Mouse (Mus musculus) liver, embryonic 14.5 days (tissue): ENCODE data around the gene Sprr2k. TPM values are rescaled to one million over a fixed set of nuclear protein-coding genes. Genes with fewer than 3 reads are reported as not detected.
"Not testable (repeated sequence)": the region's sequence is repeated elsewhere in the genome, so short reads cannot be mapped to it uniquely, and the experiment has no call there.

Source experiments
- ATAC-seq: fragments of 200-750 bp; cut with Nextera tagmentation; 2 replicates; pipeline ENCODE4 v1.8.0; 2017; ENCODE audit warnings: moderate number of reproducible peaks, mild to moderate bottlenecking, moderate library complexity; ENCODE audit not compliant: insufficient read depth
- DNase-seq, 3 experiments: peaks; one replicate each; pipeline ENCODE4 v3.0.0-alpha.2; 2012 to 2013; ENCODE audit warnings: low read depth in 3 of 3, low spot score in 3 of 3
- H3K27ac ChIP-seq: fragments of 300-500 bp; sonication (generic); 2 replicates; pipeline ENCODE4 v1.5.1; 2014; ENCODE audit warnings: moderate library complexity, mild to moderate bottlenecking, control low read depth, inconsistent platforms
- H3K27me3 ChIP-seq: fragments of 300-500 bp; sonication (generic); 2 replicates; pipeline ENCODE4 v1.6.1; 2014; ENCODE audit warnings: mild to moderate bottlenecking, low read length, moderate library complexity; ENCODE audit not compliant: control insufficient read depth, insufficient read depth
- H3K36me3 ChIP-seq: fragments of 300-500 bp; sonication (generic); replicated peaks from 2 replicates; pipeline ENCODE4 v1.6.1; 2014; ENCODE audit warnings: low read depth; ENCODE audit not compliant: control insufficient read depth, insufficient read depth
- H3K4me1 ChIP-seq, 2 experiments: fragments of 200-500 bp in 1 of 2; fragments of 300-500 bp in 1 of 2; sonication (generic) in 1 of 2; replicated peaks; 2 replicates each; pipeline ENCODE4 v1.6.1; 2012 to 2014; ENCODE audit warnings: antibody characterized with exemption in 1 of 2, inconsistent platforms in 1 of 2, low read length in 1 of 2; ENCODE audit not compliant: control insufficient read depth in 2 of 2, insufficient read depth in 2 of 2
- H3K4me2 ChIP-seq: fragments of 300-500 bp; sonication (generic); 2 replicates; pipeline ENCODE4 v1.6.1; 2014; ENCODE audit warnings: low read depth, mild to moderate bottlenecking, control low read depth, moderate library complexity
- H3K4me3 ChIP-seq, 2 experiments: fragments of 200-500 bp in 1 of 2; fragments of 300-500 bp in 1 of 2; sonication (generic) in 1 of 2; 2 replicates each; pipeline ENCODE4 v1.5.1; 2012 to 2014; ENCODE audit warnings: low read depth in 2 of 2, low read length in 2 of 2, mild to moderate bottlenecking in 2 of 2, control low read depth in 1 of 2, inconsistent platforms in 1 of 2, moderate library complexity in 1 of 2; ENCODE audit not compliant: insufficient read depth in 1 of 2
- H3K9ac ChIP-seq: fragments of 300-500 bp; sonication (generic); replicated peaks from 2 replicates; pipeline ENCODE4 v1.6.1; 2014; ENCODE audit warnings: mild to moderate bottlenecking, control low read depth, moderate library complexity
- H3K9me3 ChIP-seq: fragments of 300-500 bp; sonication (generic); 2 replicates; pipeline ENCODE4 v1.6.1; 2016; ENCODE audit warnings: low read length, mixed read lengths; ENCODE audit not compliant: control insufficient read depth
- CTCF ChIP-seq: IDR thresholded peaks from 2 replicates; pipeline ENCODE4 v1.5.1; 2016; ENCODE audit warnings: antibody characterized with exemption, low read depth, control low read depth
- EP300 ChIP-seq: IDR thresholded peaks from 2 replicates; pipeline ENCODE4 v1.6.1; 2016; ENCODE audit warnings: antibody characterized with exemption, low read depth
- WGBS: fragments of 180-500 bp; shearing (Covaris S2); extraction: QIAGEN DNeasy Blood & Tissue Kit; methylation state at CpG from one replicate; pipeline ENCODE4 v1.1.7; 2014; ENCODE audit not compliant: insufficient replicate concordance; 5-methylcytosine and 5-hydroxymethylcytosine counted together
- polyA plus RNA-seq, 2 experiments: library from polyadenylated mRNA; depleted of rRNA in 1 of 2; stranded (reverse) in 1 of 2; unstranded in 1 of 2; fragments of >200 nt; fragmentation: Nextera tagmentation in 1 of 2; extraction: Ambion mirVana in 1 of 2; gene quantifications; 2 replicates each; pipeline versions ENCODE4 v1.2.1 to v1.2.3; 2012 to 2014

Sprr2k gene
- polyA plus RNA-seq, 2 experiments = not detected

GRCm38 (mm10) chr3:92467424-92467823 lies 35.0 kb downstream of the Sprr2k start:
- Histone ChIP-seq H3K9me3 (no peaks in the 10 kb centered on the region), H3K36me3 (no peaks in the 10 kb centered on the region), H3K27me3 (no peaks in the 10 kb centered on the region), H3K4me1 (no peaks in the 10 kb centered on the region), H3K9ac (no peak overlapping the region), H3K4me3 (no peak overlapping the region), H3K4me2 (no peak overlapping the region), H3K27ac (no peak overlapping the region)
- TF ChIP-seq EP300 (no peak), CTCF (no peak)
- ATAC-seq (no peak), DNase-seq (no peak)

- H3K27ac ChIP-seq = no peak overlapping the region
- no peaks in the 10 kb centered on the region for H3K9me3 ChIP-seq
- no peak overlapping the region for H3K4me2 ChIP-seq
- DNase-seq = no peak
- no peaks in the 10 kb centered on the region for H3K36me3 ChIP-seq
- no peak for TF ChIP-seq EP300
- TF ChIP-seq CTCF = no peak
- H3K9ac ChIP-seq = no peak overlapping the region
- ATAC-seq = no peak
- H3K4me3 ChIP-seq = no peak overlapping the region
- no peaks in the 10 kb centered on the region for H3K27me3 ChIP-seq
- 38% methylated on average over 2 of the region's 2 CpGs for WGBS
- H3K4me1 ChIP-seq = no peaks in the 10 kb centered on the region
Measured at GRCm38 (mm10) chr3:92470111-92470510, 37.7 kb downstream of the Sprr2k start.

- not testable (repeated sequence) for H3K4me3 ChIP-seq, H3K27ac ChIP-seq, DNase-seq, H3K4me1 ChIP-seq, H3K9me3 ChIP-seq, H3K36me3 ChIP-seq, ATAC-seq, H3K4me2 ChIP-seq, H3K9ac ChIP-seq, H3K27me3 ChIP-seq
- TF ChIP-seq CTCF = 0 out of 2 replicates have a peak, but pooled peaks have one; percentile 14
Measured at GRCm38 (mm10) chr3:92481249-92481648, 48.9 kb downstream of the Sprr2k start.

Other genes starting within 250 kb of the Sprr2k start
- 0.03 TPM in 1 of 2 replicates, not detected in the other for gene Sprr2a1, start 216.8 kb upstream of the Sprr2k start, polyA plus RNA-seq (2012; rRNA removed)
- gene Sprr2a1, start 216.8 kb upstream of the Sprr2k start, polyA plus RNA-seq (2014; fragmentation: Nextera tagmentation; extraction: Ambion mirVana) = 0.09 TPM in 1 of 2 replicates, not detected in the other
- gene Sprr2a2, start 216.7 kb upstream of the Sprr2k start, polyA plus RNA-seq (2012; rRNA removed) = 0.18 and 0.63 TPM in 2 replicates
- 0.19 and 0.30 TPM in 2 replicates for gene Sprr2a2, start 216.7 kb upstream of the Sprr2k start, polyA plus RNA-seq (2014; fragmentation: Nextera tagmentation; extraction: Ambion mirVana)
- gene Sprr2a3, start 147.2 kb upstream of the Sprr2k start, polyA plus RNA-seq (2012; rRNA removed) = not detected in 2 replicates
- not detected in 2 replicates for gene Sprr2a3, start 147.2 kb upstream of the Sprr2k start, polyA plus RNA-seq (2014; fragmentation: Nextera tagmentation; extraction: Ambion mirVana)
- not detected in 2 replicates for gene Sprr2b, start 116.0 kb upstream of the Sprr2k start, polyA plus RNA-seq (2012; rRNA removed)
- gene Sprr2b, start 116.0 kb upstream of the Sprr2k start, polyA plus RNA-seq (2014; fragmentation: Nextera tagmentation; extraction: Ambion mirVana) = not detected in 2 replicates
- not detected in 2 replicates for gene Sprr2d, start 93.4 kb upstream of the Sprr2k start, polyA plus RNA-seq (2012; rRNA removed)
- not detected in 2 replicates for gene Sprr2d, start 93.4 kb upstream of the Sprr2k start, polyA plus RNA-seq (2014; fragmentation: Nextera tagmentation; extraction: Ambion mirVana)
- not detected in 2 replicates for gene Sprr2e, start 80.4 kb upstream of the Sprr2k start, polyA plus RNA-seq (2012; rRNA removed)
- gene Sprr2e, start 80.4 kb upstream of the Sprr2k start, polyA plus RNA-seq (2014; fragmentation: Nextera tagmentation; extraction: Ambion mirVana) = not detected in 2 replicates
- not detected in 2 replicates for gene Sprr2f, start 67.4 kb upstream of the Sprr2k start, polyA plus RNA-seq (2012; rRNA removed)
- gene Sprr2f, start 67.4 kb upstream of the Sprr2k start, polyA plus RNA-seq (2014; fragmentation: Nextera tagmentation; extraction: Ambion mirVana) = not detected in 2 replicates
- gene Sprr2h, start 46.9 kb upstream of the Sprr2k start, polyA plus RNA-seq (2012; rRNA removed) = not detected in 2 replicates
- gene Sprr2h, start 46.9 kb upstream of the Sprr2k start, polyA plus RNA-seq (2014; fragmentation: Nextera tagmentation; extraction: Ambion mirVana) = not detected in 2 replicates
- not detected in 2 replicates for gene Sprr2i, start 24.6 kb upstream of the Sprr2k start, polyA plus RNA-seq (2012; rRNA removed)
- not detected in 2 replicates for gene Sprr2i, start 24.6 kb upstream of the Sprr2k start, polyA plus RNA-seq (2014; fragmentation: Nextera tagmentation; extraction: Ambion mirVana)
- not detected in 2 replicates for gene Sprr2j-ps, start 14.5 kb upstream of the Sprr2k start, polyA plus RNA-seq (2012; rRNA removed)
- not detected in 2 replicates for gene Sprr2j-ps, start 14.5 kb upstream of the Sprr2k start, polyA plus RNA-seq (2014; fragmentation: Nextera tagmentation; extraction: Ambion mirVana)
- 2.7 and 3.8 TPM in 2 replicates for gene Gm9774, start 3.2 kb upstream of the Sprr2k start, polyA plus RNA-seq (2012; rRNA removed)
- 5.1 and 5.6 TPM in 2 replicates for gene Gm9774, start 3.2 kb upstream of the Sprr2k start, polyA plus RNA-seq (2014; fragmentation: Nextera tagmentation; extraction: Ambion mirVana)
- gene Sprr1b, start 6.2 kb downstream of the Sprr2k start, polyA plus RNA-seq (2012; rRNA removed) = not detected in 2 replicates
- not detected in 2 replicates for gene Sprr1b, start 6.2 kb downstream of the Sprr2k start, polyA plus RNA-seq (2014; fragmentation: Nextera tagmentation; extraction: Ambion mirVana)
- not detected in 2 replicates for gene Sprr3, start 26.1 kb downstream of the Sprr2k start, polyA plus RNA-seq (2012; rRNA removed)
- gene Sprr3, start 26.1 kb downstream of the Sprr2k start, polyA plus RNA-seq (2014; fragmentation: Nextera tagmentation; extraction: Ambion mirVana) = not detected in 2 replicates
- gene Sprr1a, start 53.3 kb downstream of the Sprr2k start, polyA plus RNA-seq (2012; rRNA removed) = not detected in 2 replicates
- gene Sprr1a, start 53.3 kb downstream of the Sprr2k start, polyA plus RNA-seq (2014; fragmentation: Nextera tagmentation; extraction: Ambion mirVana) = not detected in 2 replicates
- gene Sprr4, start 67.9 kb downstream of the Sprr2k start, polyA plus RNA-seq (2012; rRNA removed) = not detected in 2 replicates
- gene Sprr4, start 67.9 kb downstream of the Sprr2k start, polyA plus RNA-seq (2014; fragmentation: Nextera tagmentation; extraction: Ambion mirVana) = not detected in 2 replicates
- not detected in 2 replicates for gene 2310046K23Rik, start 101.9 kb downstream of the Sprr2k start, polyA plus RNA-seq (2012; rRNA removed)
- gene 2310046K23Rik, start 101.9 kb downstream of the Sprr2k start, polyA plus RNA-seq (2014; fragmentation: Nextera tagmentation; extraction: Ambion mirVana) = not detected in 2 replicates
- gene Ivl, start 141.2 kb downstream of the Sprr2k start, polyA plus RNA-seq (2012; rRNA removed) = 0.02 and 0.03 TPM in 2 replicates
- not detected in 2 replicates for gene Ivl, start 141.2 kb downstream of the Sprr2k start, polyA plus RNA-seq (2014; fragmentation: Nextera tagmentation; extraction: Ambion mirVana)
- gene Smcp, start 156.4 kb downstream of the Sprr2k start, polyA plus RNA-seq (2012; rRNA removed) = 0.22 TPM in 1 of 2 replicates, not detected in the other
- gene Smcp, start 156.4 kb downstream of the Sprr2k start, polyA plus RNA-seq (2014; fragmentation: Nextera tagmentation; extraction: Ambion mirVana) = not detected in 2 replicates
- not detected in 2 replicates for gene 2210017I01Rik, start 174.9 kb downstream of the Sprr2k start, polyA plus RNA-seq (2012; rRNA removed)
- gene 2210017I01Rik, start 174.9 kb downstream of the Sprr2k start, polyA plus RNA-seq (2014; fragmentation: Nextera tagmentation; extraction: Ambion mirVana) = not detected in 2 replicates
- gene Lce6a, start 189.1 kb downstream of the Sprr2k start, polyA plus RNA-seq (2012; rRNA removed) = not detected in 2 replicates
- gene Lce6a, start 189.1 kb downstream of the Sprr2k start, polyA plus RNA-seq (2014; fragmentation: Nextera tagmentation; extraction: Ambion mirVana) = not detected in 2 replicates
- gene Lce1a1, start 215.7 kb downstream of the Sprr2k start, polyA plus RNA-seq (2012; rRNA removed) = not detected in 2 replicates
- gene Lce1a1, start 215.7 kb downstream of the Sprr2k start, polyA plus RNA-seq (2014; fragmentation: Nextera tagmentation; extraction: Ambion mirVana) = not detected in 2 replicates
- gene Lce1b, start 224.3 kb downstream of the Sprr2k start, polyA plus RNA-seq (2012; rRNA removed) = not detected in 2 replicates
- gene Lce1b, start 224.3 kb downstream of the Sprr2k start, polyA plus RNA-seq (2014; fragmentation: Nextera tagmentation; extraction: Ambion mirVana) = not detected in 2 replicates
- not detected in 2 replicates for gene Lce1a2, start 237.7 kb downstream of the Sprr2k start, polyA plus RNA-seq (2012; rRNA removed)
- not detected in 2 replicates for gene Lce1a2, start 237.7 kb downstream of the Sprr2k start, polyA plus RNA-seq (2014; fragmentation: Nextera tagmentation; extraction: Ambion mirVana)
- not detected in 2 replicates for gene Lce1c, start 246.7 kb downstream of the Sprr2k start, polyA plus RNA-seq (2012; rRNA removed)
- gene Lce1c, start 246.7 kb downstream of the Sprr2k start, polyA plus RNA-seq (2014; fragmentation: Nextera tagmentation; extraction: Ambion mirVana) = not detected in 2 replicates